Mouse (Mus musculus) heart, adult 2 months (tissue): ENCODE data around the gene Slitrk1. TPM values are rescaled to one million over a fixed set of nuclear protein-coding genes. Genes with fewer than 3 reads are reported as not detected.

Source experiments
- DNase-seq, 2 experiments: peaks; one replicate each; pipeline ENCODE4 v3.0.0; 2021
- H3K27ac ChIP-seq: fragments of 200-600 bp; 2 replicates; pipeline ENCODE4 v1.8.1; 2022
- H3K27me3 ChIP-seq: fragments of 200-500 bp; 2 replicates; pipeline ENCODE4 v1.6.1; 2012; ENCODE audit warnings: mild to moderate bottlenecking, low read length, inconsistent platforms, mixed read lengths; ENCODE audit not compliant: control insufficient read depth, insufficient read depth
- H3K36me3 ChIP-seq: fragments of 200-500 bp; 2 replicates; pipeline ENCODE4 v1.6.1; 2012; ENCODE audit warnings: low read length, inconsistent platforms; ENCODE audit not compliant: control insufficient read depth, insufficient read depth
- H3K4me1 ChIP-seq: fragments of 200-500 bp; 2 replicates; pipeline ENCODE4 v1.6.1; 2011; ENCODE audit warnings: low read length; ENCODE audit not compliant: control insufficient read depth, insufficient read depth
- H3K4me3 ChIP-seq: fragments of 200-600 bp; 2 replicates; pipeline ENCODE4 v1.8.1; 2022
- H3K79me2 ChIP-seq: fragments of 200-500 bp; replicated peaks from 2 replicates; pipeline ENCODE4 v1.6.1; 2012; ENCODE audit warnings: mild to moderate bottlenecking, inconsistent platforms, low read length, moderate library complexity, mixed read lengths; ENCODE audit not compliant: control insufficient read depth, insufficient read depth
- H3K9ac ChIP-seq: fragments of 200-500 bp; 2 replicates; pipeline ENCODE4 v1.6.1; 2012; ENCODE audit warnings: low read depth, mild to moderate bottlenecking, control low read depth, inconsistent platforms, low read length, mixed read lengths
- CTCF ChIP-seq: fragments of 200-600 bp; IDR thresholded peaks from 2 replicates; pipeline ENCODE4 v1.8.1; 2022; ENCODE audit warnings: antibody characterized with exemption, mild to moderate bottlenecking, moderate library complexity
- EP300 ChIP-seq: fragments of 200-500 bp; IDR thresholded peaks from 2 replicates; pipeline ENCODE4 v1.6.1; 2011; ENCODE audit warnings: low read depth, low read length, control low read depth; ENCODE audit not compliant: insufficient read depth
- POLR2A ChIP-seq: fragments of 200-500 bp; IDR thresholded peaks from 2 replicates; pipeline ENCODE4 v1.6.1; 2011; ENCODE audit warnings: mild to moderate bottlenecking, low read depth, low read length, control low read depth; ENCODE audit not compliant: insufficient read depth
- WGBS: fragments of 180-500 bp; shearing (Covaris S2); methylation state at CpG from one replicate; pipeline ENCODE4 v1.1.7; 2018; 5-methylcytosine and 5-hydroxymethylcytosine counted together
- intact Hi-C: fragments of 180-260 bp; cut with DNase I; formaldehyde crosslinking; loops from one replicate; pipeline ENCODE4 v1.15.1; 2025
- polyA plus RNA-seq: library from polyadenylated mRNA; depleted of rRNA; stranded (reverse); fragments of >200 nt; gene quantifications from 2 replicates; pipeline ENCODE4 v1.2.3, GENCODE M21; 2012
- total RNA-seq, 2 experiments: library from RNA; stranded (reverse); gene quantifications; 2 replicates each; pipeline ENCODE4 v1.2.3; 2021

Slitrk1 gene
- total and polyA plus RNA-seq, 3 experiments = not detected

GRCm38 (mm10) chr14:108867816-108868215 is 46.1 kb downstream of the Slitrk1 start:
- H3K4me3 ChIP-seq = no peak overlapping the region
- no peaks in the 10 kb centered on the region for H3K79me2 ChIP-seq
- no peak overlapping the region for H3K9ac ChIP-seq
- intact Hi-C loops = no loop called here
- H3K36me3 ChIP-seq = no peaks in the 10 kb centered on the region
- H3K27me3 ChIP-seq = no peaks in the 10 kb centered on the region
- DNase-seq = no peak
- no peak for TF ChIP-seq EP300
- TF ChIP-seq CTCF = no peak
- no peak for TF ChIP-seq POLR2A
- H3K27ac ChIP-seq = no peak overlapping the region
- H3K4me1 ChIP-seq = no peaks in the 10 kb centered on the region

- Histone ChIP-seq H3K79me2 (no peaks in the 10 kb centered on the region), H3K4me3 (no peak overlapping the region), H3K27me3 (no peaks in the 10 kb centered on the region), H3K36me3 (no peaks in the 10 kb centered on the region), H3K27ac (no peak overlapping the region), H3K9ac (no peak overlapping the region), H3K4me1 (no peaks in the 10 kb centered on the region)
- DNase-seq = no peak
- intact Hi-C loops = no loop called here
- TF ChIP-seq POLR2A (no peak), EP300 (no peak), CTCF (no peak)
Observed at GRCm38 (mm10) chr14:108864631-108865030, 49.3 kb downstream of the Slitrk1 start.

GRCm38 (mm10) chr14:108859310-108859709 is 54.6 kb downstream of the Slitrk1 start:
- no peaks in the 10 kb centered on the region for H3K4me1 ChIP-seq
- no peak overlapping the region for H3K4me3 ChIP-seq
- H3K9ac ChIP-seq = no peak overlapping the region
- no peak for DNase-seq
- WGBS = 50% methylated on average over 1 of the region's 1 CpGs
- H3K79me2 ChIP-seq = no peaks in the 10 kb centered on the region
- TF ChIP-seq CTCF (no peak), EP300 (no peak), POLR2A (no peak)
- H3K36me3 ChIP-seq = no peaks in the 10 kb centered on the region
- H3K27ac ChIP-seq = no peak overlapping the region
- H3K27me3 ChIP-seq = no peaks in the 10 kb centered on the region
- intact Hi-C loops = no loop called here
